In the genomic region with DNA sequence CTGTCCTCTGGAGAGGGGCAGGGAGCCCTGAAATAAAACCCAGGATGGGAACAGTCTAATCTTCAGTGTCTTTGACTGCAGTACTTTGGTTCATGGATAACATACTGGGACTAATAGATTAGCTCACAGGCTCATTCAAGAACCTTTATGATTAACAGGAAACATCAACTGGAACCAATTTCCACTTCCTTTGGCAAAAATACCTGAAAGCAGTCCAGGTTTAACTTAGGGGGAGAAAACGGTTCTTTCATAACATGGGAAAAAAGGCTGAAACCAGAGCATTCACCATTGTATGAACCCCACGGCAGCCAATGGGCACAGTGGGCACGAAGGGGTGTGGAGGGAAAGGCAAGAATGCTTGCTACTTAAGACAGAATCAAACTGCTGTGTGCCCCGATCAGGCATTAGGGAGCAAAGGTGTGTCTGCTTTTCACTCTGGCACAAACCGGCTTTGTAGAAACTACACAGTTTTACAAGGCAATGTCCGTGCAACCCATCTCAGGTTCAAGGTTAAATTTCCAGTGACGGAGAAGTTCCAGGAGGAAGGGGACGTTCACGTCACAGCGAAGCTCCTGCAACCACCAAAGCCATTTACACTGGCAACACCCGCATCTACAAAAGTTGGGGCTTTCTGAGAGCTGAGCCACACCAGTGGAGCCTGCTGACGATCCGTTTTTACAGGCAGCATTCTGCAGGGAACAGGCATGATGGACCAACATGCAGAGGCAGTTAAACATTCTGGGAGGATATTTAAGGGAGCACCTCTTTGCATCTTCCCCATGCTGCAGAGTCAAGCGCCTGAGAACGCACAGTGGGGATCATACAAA, we compare ENCODE assay signal across 10 mouse cellular contexts.
A peak's percentile ranks its signal among the peaks of the same experiment; 100 is the strongest.
DNase-seq lines count a peak whose midpoint lies in the region; ATAC-seq and TF ChIP-seq lines count a peak whose summit lies in the region.
"Had no signal": no experiment of that assay in that cellular context is flagged by ENCODE, and none has a peak within 500 bp of the region (broad histone marks: within the 10 kb centered on the region; RNA-seq: fewer than 3 reads in every experiment).

No protein-coding gene starts in this region.

- H3K4me2 ChIP-seq in heart, postnatal 0 days (ENCODE audit: low read depth, low read length) = no peak overlapping the region
- no peak overlapping the region; the same call in 1 of the 2 replicates for H3K4me2 ChIP-seq in stomach, embryonic 14.5 days (replicated peaks; ENCODE audit: low read depth, low read length)
- H3K4me2 ChIP-seq in stomach, postnatal 0 days (replicated peaks; ENCODE audit: low read depth) = no peak overlapping the region
- H3K4me2 ChIP-seq in kidney, postnatal 0 days (ENCODE audit: low read length) = peak overlapping the region; percentile 27; the same call in 1 of the 2 replicates

- peak overlapping the region; percentile 11; the same call in 1 of the 2 replicates for H3K27ac ChIP-seq in heart, postnatal 0 days (ENCODE audit: low read depth)
- H3K27ac ChIP-seq in stomach, embryonic 14.5 days (ENCODE audit: low read length) = peak overlapping the region; percentile 95
- H3K27ac ChIP-seq in stomach, postnatal 0 days (replicated peaks) = no peak overlapping the region
- peak overlapping the region; percentile 82 for H3K27ac ChIP-seq in kidney, postnatal 0 days
- H3K27ac ChIP-seq in thymus, adult 2 months (ENCODE audit: control insufficient read depth, insufficient read depth, low read length) = no peak overlapping the region
- H3K27ac ChIP-seq: macrophage had no signal

- TF ChIP-seq POLR2A in thymus, adult 2 months (IDR thresholded peaks at IDR 0.05; ENCODE audit: control insufficient read depth, extremely low read depth, insufficient read depth, low read length, poor library complexity) = no peak

- no peak overlapping the region for H3K9ac ChIP-seq in heart, postnatal 0 days (replicated peaks; ENCODE audit: low read depth, low read length)
- H3K9ac ChIP-seq in stomach, embryonic 14.5 days (replicated peaks; ENCODE audit: low read depth, low read length) = no peak overlapping the region
- no peak overlapping the region for H3K9ac ChIP-seq in stomach, postnatal 0 days (ENCODE audit: low read length)
- no peak overlapping the region for H3K9ac ChIP-seq in kidney, postnatal 0 days (ENCODE audit: low read depth, low read length)

- ATAC-seq in heart, postnatal 0 days (ENCODE audit: insufficient read depth, low read depth) = no peak
- ATAC-seq in stomach, embryonic 14.5 days (ENCODE audit: insufficient number of reproducible peaks, insufficient read depth, low FRiP score, low read depth) = no peak
- no peak for ATAC-seq in stomach, postnatal 0 days (ENCODE audit: low FRiP score, low TSS enrichment)
- ATAC-seq in kidney, postnatal 0 days (replicated peaks; ENCODE audit: low FRiP score, low read depth) = no peak

- H3K4me3 ChIP-seq in heart, postnatal 0 days (ENCODE audit: low read depth, low read length) = no peak overlapping the region
- no peak overlapping the region for H3K4me3 ChIP-seq in stomach, embryonic 14.5 days (ENCODE audit: low read depth, low read length)
- no peak overlapping the region for H3K4me3 ChIP-seq in stomach, postnatal 0 days (ENCODE audit: low read depth, low read length)
- no peak overlapping the region for H3K4me3 ChIP-seq in kidney, postnatal 0 days (replicated peaks; ENCODE audit: low read depth, low read length)
- no peak overlapping the region for H3K4me3 ChIP-seq in thymus, adult 2 months (ENCODE audit: control insufficient read depth, insufficient read depth, low read length)

- H3K9me3 ChIP-seq in heart, postnatal 0 days (replicated peaks; ENCODE audit: control insufficient read depth, low read length) = no peaks in the 10 kb centered on the region
- H3K9me3 ChIP-seq in stomach, embryonic 14.5 days (ENCODE audit: control insufficient read depth, low read depth, low read length) = no peaks in the 10 kb centered on the region
- no peaks in the 10 kb centered on the region for H3K9me3 ChIP-seq in stomach, postnatal 0 days (ENCODE audit: control insufficient read depth, low read length)
- no peaks in the 10 kb centered on the region for H3K9me3 ChIP-seq in kidney, postnatal 0 days (replicated peaks; ENCODE audit: low read length)

- H3K27me3 ChIP-seq in heart, postnatal 0 days (ENCODE audit: control insufficient read depth, insufficient read depth, low read length) = no peaks in the 10 kb centered on the region
- H3K27me3 ChIP-seq in stomach, embryonic 14.5 days (ENCODE audit: control insufficient read depth, insufficient read depth, low read length) = no peaks in the 10 kb centered on the region
- H3K27me3 ChIP-seq in stomach, postnatal 0 days (ENCODE audit: control insufficient read depth, insufficient read depth, low read length) = no peaks in the 10 kb centered on the region
- no peaks in the 10 kb centered on the region for H3K27me3 ChIP-seq in kidney, postnatal 0 days (ENCODE audit: insufficient read depth, low read length)
- no peaks in the 10 kb centered on the region for H3K27me3 ChIP-seq in thymus, adult 2 months (ENCODE audit: control insufficient read depth, insufficient read depth, low read length)

- no peaks in the 10 kb centered on the region for H3K36me3 ChIP-seq in heart, postnatal 0 days (replicated peaks; ENCODE audit: control insufficient read depth, insufficient read depth, low read length)
- H3K36me3 ChIP-seq in stomach, embryonic 14.5 days (ENCODE audit: control insufficient read depth, insufficient read depth, low read length) = no peaks in the 10 kb centered on the region
- no peaks in the 10 kb centered on the region for H3K36me3 ChIP-seq in stomach, postnatal 0 days (ENCODE audit: control insufficient read depth, insufficient read depth, low read length)
- no peaks in the 10 kb centered on the region for H3K36me3 ChIP-seq in kidney, postnatal 0 days (ENCODE audit: insufficient read depth, low read length)
- no peaks in the 10 kb centered on the region for H3K36me3 ChIP-seq in thymus, adult 2 months (ENCODE audit: control insufficient read depth, insufficient read depth, low read length)

- no peak for DNase-seq in heart, postnatal 0 days (ENCODE audit: low spot score)
- no peak for DNase-seq in heart, adult 11 months
- DNase-seq in stomach, postnatal 0 days (ENCODE audit: low spot score) = no peak
- DNase-seq in kidney, postnatal 0 days (ENCODE audit: low spot score) = no peak
- DNase-seq in thymus, adult 2 months = no peak
- no peak for DNase-seq in left cerebral cortex, adult 11 months (ENCODE audit: low spot score)
- DNase-seq: gastrocnemius, postnatal 10 days; right cerebral cortex, postnatal 14 days had no signal

- 87% methylated on average over 15 of the region's 15 CpGs for WGBS in heart, postnatal 0 days
- WGBS in stomach, embryonic 14.5 days = 49% methylated on average over 15 of the region's 15 CpGs
- 57% methylated on average over 15 of the region's 15 CpGs for WGBS in stomach, postnatal 0 days
- 35% methylated on average over 15 of the region's 15 CpGs for WGBS in kidney, postnatal 0 days
- 96% methylated on average over 15 of the region's 15 CpGs for WGBS in thymus, adult 2 months

- no peak for TF ChIP-seq CTCF in heart, postnatal 0 days (IDR thresholded peaks at IDR 0.05; ENCODE audit: low read depth)
- no peak for TF ChIP-seq CTCF in stomach, postnatal 0 days (IDR thresholded peaks at IDR 0.05; ENCODE audit: low read depth)
- no peak for TF ChIP-seq CTCF in kidney, postnatal 0 days (IDR thresholded peaks at IDR 0.05; ENCODE audit: low read depth)
- TF ChIP-seq CTCF in thymus, adult 2 months (IDR thresholded peaks at IDR 0.05; ENCODE audit: borderline replicate concordance, control insufficient read depth, extremely low read depth, insufficient read depth, low read length, poor library complexity) = no peak

- no peak for TF ChIP-seq EP300 in heart, postnatal 0 days (IDR thresholded peaks at IDR 0.05; ENCODE audit: low read depth)
- no peak for TF ChIP-seq EP300 in stomach, postnatal 0 days (optimal IDR thresholded peaks at IDR 0.05)

- peaks cover 27% of the 10 kb centered on the region for H3K4me1 ChIP-seq in heart, postnatal 0 days (ENCODE audit: control insufficient read depth, insufficient read depth)
- peaks cover 40% of the 10 kb centered on the region for H3K4me1 ChIP-seq in stomach, embryonic 14.5 days (ENCODE audit: control insufficient read depth, insufficient read depth, low read length)
- peaks cover 9% of the 10 kb centered on the region; the same call in 1 of the 2 replicates for H3K4me1 ChIP-seq in stomach, postnatal 0 days (replicated peaks; ENCODE audit: control insufficient read depth, insufficient read depth)
- peaks cover 36% of the 10 kb centered on the region for H3K4me1 ChIP-seq in kidney, postnatal 0 days (replicated peaks; ENCODE audit: insufficient read depth, low read length)
- H3K4me1 ChIP-seq in thymus, adult 2 months (replicated peaks; ENCODE audit: control insufficient read depth, insufficient read depth, low read length) = no peaks in the 10 kb centered on the region

Comparison
In these comparisons a context has a peak if more than half of its experiments do, and no peak if none do; other contexts are left out.
1. H3K27ac ChIP-seq: peak in heart, postnatal 0 days (single experiment), stomach, embryonic 14.5 days (single experiment) and kidney, postnatal 0 days (single experiment); none in stomach, postnatal 0 days (single experiment) and thymus, adult 2 months (single experiment).